Mouse (Mus musculus): ENCODE data around the gene Gm3435. TPM values are rescaled to one million over a fixed set of nuclear protein-coding genes. Genes with fewer than 3 reads are reported as not detected.
"Not testable (repeated sequence)": the region's sequence is repeated elsewhere in the genome, so short reads cannot be mapped to it uniquely, and the experiment has no call there.

Gene Gm3435
- polyA plus RNA-seq, 1 experiment: 2.7 TPM

DNA sequence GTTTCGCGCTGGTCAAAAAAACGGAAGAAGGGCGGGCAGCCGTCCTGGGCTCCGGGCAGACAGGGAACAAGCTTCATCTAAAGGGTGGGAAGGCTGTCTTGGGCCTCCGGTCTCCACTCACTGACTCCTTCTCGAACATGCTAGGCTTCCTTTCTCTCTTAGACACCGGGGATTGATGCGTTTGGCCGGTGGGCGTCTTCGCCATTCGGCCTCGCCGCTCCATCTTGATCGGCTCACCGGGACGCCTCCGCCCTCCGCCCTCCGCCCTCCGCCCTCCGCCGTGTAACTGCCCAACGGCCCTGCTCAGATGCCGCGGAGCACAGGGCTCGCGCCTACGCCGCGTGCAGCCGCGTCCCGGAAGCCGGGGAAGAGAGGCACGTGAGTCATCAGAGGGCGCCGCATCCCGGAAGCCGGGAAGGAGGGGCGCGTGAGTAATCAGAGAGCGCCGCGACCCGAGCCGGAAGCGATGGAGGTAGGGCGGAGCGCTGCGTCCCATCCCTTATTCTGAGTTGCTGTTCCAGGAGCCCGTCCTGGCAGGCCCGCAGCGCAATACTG is 31.3 kb downstream of the Gm3435 start, which contains the start of the genes Ermard, Tcte3 and Gm3448:
Gene Ermard, plus strand, starts transcription at position 34 of the 555 bp plus-strand sequence.
Gene Tcte3, minus strand, starts transcription at position 314 of the 555 bp plus-strand sequence.
Gene Gm3448, minus strand, starts transcription at position 363 of the 555 bp plus-strand sequence.
- not testable (repeated sequence) for H3K4me3 ChIP-seq (ENCODE audit: insufficient read depth, poor library complexity, severe bottlenecking); H3K79me2 ChIP-seq (ENCODE audit: control insufficient read depth, insufficient read depth); H3K79me3 ChIP-seq (ENCODE audit: low read depth); H3K36me3 ChIP-seq (ENCODE audit: control insufficient read depth, insufficient read depth); H3ac ChIP-seq (ENCODE audit: control insufficient read depth, insufficient read length, low read depth); H3K27me3 ChIP-seq (ENCODE audit: control insufficient read depth, insufficient read depth, insufficient read length)

DNA sequence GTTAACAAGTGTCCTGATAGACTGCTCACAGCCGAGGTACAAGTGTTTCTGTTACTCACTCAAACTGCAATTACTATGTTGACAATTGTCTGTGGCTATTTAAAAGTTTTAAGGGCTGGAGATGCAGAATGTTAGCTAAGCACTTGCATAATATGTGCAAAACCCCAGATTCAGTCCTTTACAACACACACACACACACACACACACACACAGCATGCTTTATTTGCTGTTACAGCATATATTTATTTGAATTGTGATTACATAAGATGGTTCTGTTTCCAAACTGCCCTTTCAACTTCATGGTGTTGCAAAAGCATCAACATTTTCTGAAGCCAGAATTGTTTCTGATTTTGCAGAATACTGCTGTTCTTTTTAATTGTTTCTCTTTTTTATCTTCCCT is 40.4 kb downstream of the Gm3435 start:
- not testable (repeated sequence) for H3K27me3 ChIP-seq (ENCODE audit: control insufficient read depth, insufficient read depth, insufficient read length); H3K4me3 ChIP-seq (ENCODE audit: insufficient read depth, poor library complexity, severe bottlenecking); H3ac ChIP-seq (ENCODE audit: control insufficient read depth, insufficient read length, low read depth); H3K79me3 ChIP-seq (ENCODE audit: low read depth); H3K79me2 ChIP-seq (ENCODE audit: control insufficient read depth, insufficient read depth); H3K36me3 ChIP-seq (ENCODE audit: control insufficient read depth, insufficient read depth)

DNA sequence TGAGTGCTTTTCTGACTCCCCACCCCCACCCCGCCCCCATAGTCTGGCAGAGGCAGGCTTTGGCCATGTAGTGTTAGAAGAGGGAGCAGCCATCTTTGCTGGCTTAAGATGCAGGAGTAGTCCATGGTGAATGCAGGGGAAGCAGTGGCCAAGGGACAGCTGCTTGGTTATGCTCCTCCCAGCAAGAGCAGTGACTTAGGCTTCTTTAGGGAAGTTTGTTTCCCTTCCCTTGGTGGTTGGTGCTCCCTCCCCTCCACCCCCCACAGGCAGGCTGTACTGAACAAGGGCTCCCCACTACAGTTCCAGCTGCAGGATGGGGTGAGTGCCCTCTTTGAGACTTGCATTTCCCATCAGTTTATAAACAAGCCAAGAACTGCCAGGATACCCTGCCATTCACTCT is 42.8 kb downstream of the Gm3435 start:
- H3K36me3 ChIP-seq (ENCODE audit: control insufficient read depth, insufficient read depth); H3K79me2 ChIP-seq (ENCODE audit: control insufficient read depth, insufficient read depth); H3K27me3 ChIP-seq (ENCODE audit: control insufficient read depth, insufficient read depth, insufficient read length): not testable (repeated sequence)

DNA sequence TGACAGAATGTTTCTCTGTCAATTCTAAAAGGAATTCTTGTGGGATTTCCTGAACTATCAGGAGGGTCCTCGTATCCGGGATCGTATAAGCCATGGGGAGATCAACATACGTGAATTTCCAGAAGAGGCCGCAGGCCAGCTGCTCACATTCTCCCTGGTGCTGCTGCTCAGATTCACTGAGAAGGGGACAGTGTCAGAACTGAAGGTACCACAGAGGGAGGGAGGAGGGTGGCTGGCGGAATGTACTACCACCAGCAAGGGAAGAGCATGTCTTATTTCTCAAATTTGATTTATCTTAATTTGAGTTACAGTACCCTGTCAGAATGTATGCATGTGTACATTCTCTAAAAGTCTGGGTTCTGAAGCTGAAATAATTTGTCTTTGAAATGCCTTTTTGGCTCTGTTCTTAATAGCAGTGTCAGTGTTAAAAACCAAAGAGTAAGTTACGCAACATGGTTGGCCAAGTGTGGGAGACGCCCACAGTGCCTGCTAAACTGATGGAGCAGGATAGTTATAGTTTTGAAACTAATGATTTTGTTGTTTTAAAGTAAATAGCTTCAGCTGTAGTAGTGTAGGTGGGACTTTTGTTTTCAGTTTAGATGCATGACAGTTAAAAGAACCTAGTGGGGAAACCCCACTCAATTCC is 43.3 kb downstream of the Gm3435 start:
- not testable (repeated sequence) for H3K4me3 ChIP-seq (ENCODE audit: insufficient read depth, poor library complexity, severe bottlenecking); H3ac ChIP-seq (ENCODE audit: control insufficient read depth, insufficient read length, low read depth); H3K79me3 ChIP-seq (ENCODE audit: low read depth); H3K27me3 ChIP-seq (ENCODE audit: control insufficient read depth, insufficient read depth, insufficient read length); H3K79me2 ChIP-seq (ENCODE audit: control insufficient read depth, insufficient read depth); H3K36me3 ChIP-seq (ENCODE audit: control insufficient read depth, insufficient read depth)

More for the DNA sequence above, 42.8 kb downstream of the Gm3435 start:
- not testable (repeated sequence) for H3ac ChIP-seq (ENCODE audit: control insufficient read depth, insufficient read length, low read depth); H3K4me3 ChIP-seq (ENCODE audit: insufficient read depth, poor library complexity, severe bottlenecking); H3K79me3 ChIP-seq (ENCODE audit: low read depth)

DNA sequence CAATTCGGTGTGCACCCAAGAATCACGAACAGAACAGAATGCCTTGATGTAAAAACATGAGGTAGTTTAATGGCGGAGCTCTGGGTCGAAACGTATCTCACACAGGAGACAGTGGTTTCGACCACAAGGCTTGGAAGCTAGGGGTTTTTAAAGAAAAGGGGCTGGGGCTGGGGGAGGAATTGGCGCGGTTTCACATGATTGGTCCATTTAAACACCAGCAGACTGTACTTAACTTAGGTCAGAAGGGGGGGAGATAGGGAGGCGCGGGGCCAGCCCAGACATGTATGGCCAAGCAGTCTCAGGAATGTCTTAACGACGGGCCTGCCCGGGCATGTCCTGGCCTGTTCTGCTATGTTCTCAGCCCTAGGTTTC is 43.8 kb downstream of the Gm3435 start:
- H3K36me3 ChIP-seq (ENCODE audit: control insufficient read depth, insufficient read depth); H3K79me2 ChIP-seq (ENCODE audit: control insufficient read depth, insufficient read depth); H3K79me3 ChIP-seq (ENCODE audit: low read depth); H3ac ChIP-seq (ENCODE audit: control insufficient read depth, insufficient read length, low read depth); H3K4me3 ChIP-seq (ENCODE audit: insufficient read depth, poor library complexity, severe bottlenecking); H3K27me3 ChIP-seq (ENCODE audit: control insufficient read depth, insufficient read depth, insufficient read length): not testable (repeated sequence)

DNA sequence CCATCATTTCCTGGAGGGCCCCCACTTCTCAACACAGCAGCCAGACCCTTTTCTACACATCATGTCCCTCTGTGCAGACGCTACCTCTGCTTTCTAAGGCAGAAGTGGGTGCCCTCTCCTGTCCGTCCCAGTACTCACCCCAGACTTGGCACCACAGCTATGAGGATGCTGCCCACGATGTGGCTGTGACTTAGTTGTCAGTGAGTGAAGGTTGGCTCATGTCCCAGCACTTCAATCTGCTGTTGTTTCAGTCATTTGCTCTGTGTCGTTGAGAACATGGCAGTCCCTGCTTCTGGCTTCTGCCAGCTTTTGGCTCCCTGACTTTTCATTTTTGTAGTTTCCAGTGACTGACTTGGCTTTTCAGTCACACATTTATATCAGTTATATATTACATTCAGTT is 45.9 kb downstream of the Gm3435 start:
- TF ChIP-seq CEBPB (IDR thresholded peaks at IDR 0.05; ENCODE audit: low read depth) (no peak), MYOD1 (IDR thresholded peaks at IDR 0.05; ENCODE audit: control insufficient read depth, insufficient read length, low read depth) (no peak), MYOG (IDR thresholded peaks at IDR 0.05; ENCODE audit: control insufficient read depth, extremely low read depth, insufficient read length) (no peak), MAX (IDR thresholded peaks at IDR 0.05) (no peak), CTCF (IDR thresholded peaks at IDR 0.05; ENCODE audit: control insufficient read depth, insufficient read depth, insufficient read length) (no peak), FOSL1 (IDR thresholded peaks at IDR 0.05; ENCODE audit: insufficient read depth, low read length, poor library complexity, severe bottlenecking) (no peak), USF1 (IDR thresholded peaks at IDR 0.05; ENCODE audit: low read depth) (no peak)

DNA sequence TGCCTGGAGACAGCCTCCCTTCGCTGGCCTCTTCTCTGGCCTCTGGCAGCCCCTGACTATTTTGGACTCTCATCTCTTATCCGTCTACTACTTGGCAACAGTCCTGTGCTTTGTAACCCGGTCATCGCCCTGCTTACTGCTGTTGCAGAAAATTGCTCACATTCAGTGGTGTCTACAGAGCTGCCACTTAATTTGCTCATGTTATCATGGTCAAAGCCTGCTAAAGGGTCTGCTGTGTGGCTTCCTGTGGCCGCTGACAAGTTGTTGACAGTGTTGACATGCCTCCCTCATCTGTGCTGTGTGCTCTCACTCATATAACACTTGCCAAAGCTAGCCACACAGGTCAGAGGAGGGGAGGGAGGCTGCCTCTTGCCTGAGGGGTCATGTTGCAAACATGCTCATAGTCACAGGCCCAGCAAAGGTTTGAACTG is 48.2 kb downstream of the Gm3435 start:
- TF ChIP-seq USF1 (IDR thresholded peaks at IDR 0.05; ENCODE audit: low read depth) (no peak), CEBPB (IDR thresholded peaks at IDR 0.05; ENCODE audit: low read depth) (no peak), CTCF (IDR thresholded peaks at IDR 0.05; ENCODE audit: control insufficient read depth, insufficient read depth, insufficient read length) (no peak), MYOG (IDR thresholded peaks at IDR 0.05; ENCODE audit: control insufficient read depth, extremely low read depth, insufficient read length) (no peak), MAX (IDR thresholded peaks at IDR 0.05) (no peak), FOSL1 (IDR thresholded peaks at IDR 0.05; ENCODE audit: insufficient read depth, low read length, poor library complexity, severe bottlenecking) (no peak), MYOD1 (IDR thresholded peaks at IDR 0.05; ENCODE audit: control insufficient read depth, insufficient read length, low read depth) (no peak)

More for the DNA sequence above, 45.9 kb downstream of the Gm3435 start:
- Histone ChIP-seq H3K27me3 (ENCODE audit: control insufficient read depth, insufficient read depth, insufficient read length) (no peaks in the 10 kb centered on the region), H3K79me2 (ENCODE audit: control insufficient read depth, insufficient read depth) (no peaks in the 10 kb centered on the region), H3ac (ENCODE audit: control insufficient read depth, insufficient read length, low read depth) (no peak overlapping the region), H3K4me3 (ENCODE audit: insufficient read depth, poor library complexity, severe bottlenecking) (no peak overlapping the region), H3K36me3 (ENCODE audit: control insufficient read depth, insufficient read depth) (peaks cover 15% of the 10 kb centered on the region), H3K79me3 (ENCODE audit: low read depth) (peaks cover 2% of the 10 kb centered on the region)

More for the DNA sequence above, 48.2 kb downstream of the Gm3435 start:
- H3ac ChIP-seq (ENCODE audit: control insufficient read depth, insufficient read length, low read depth): no peak overlapping the region
- H3K79me3 ChIP-seq (ENCODE audit: low read depth): peaks cover 2% of the 10 kb centered on the region
- no peaks in the 10 kb centered on the region for H3K79me2 ChIP-seq (ENCODE audit: control insufficient read depth, insufficient read depth)
- H3K4me3 ChIP-seq (ENCODE audit: insufficient read depth, poor library complexity, severe bottlenecking): no peak overlapping the region
- H3K27me3 ChIP-seq (ENCODE audit: control insufficient read depth, insufficient read depth, insufficient read length): no peaks in the 10 kb centered on the region
- peaks cover 20% of the 10 kb centered on the region for H3K36me3 ChIP-seq (ENCODE audit: control insufficient read depth, insufficient read depth)

All from C2C12 (cell line).